Mouse (Mus musculus): ENCODE measurements around the gene Luc7l3.

Gene Luc7l3

DNA sequence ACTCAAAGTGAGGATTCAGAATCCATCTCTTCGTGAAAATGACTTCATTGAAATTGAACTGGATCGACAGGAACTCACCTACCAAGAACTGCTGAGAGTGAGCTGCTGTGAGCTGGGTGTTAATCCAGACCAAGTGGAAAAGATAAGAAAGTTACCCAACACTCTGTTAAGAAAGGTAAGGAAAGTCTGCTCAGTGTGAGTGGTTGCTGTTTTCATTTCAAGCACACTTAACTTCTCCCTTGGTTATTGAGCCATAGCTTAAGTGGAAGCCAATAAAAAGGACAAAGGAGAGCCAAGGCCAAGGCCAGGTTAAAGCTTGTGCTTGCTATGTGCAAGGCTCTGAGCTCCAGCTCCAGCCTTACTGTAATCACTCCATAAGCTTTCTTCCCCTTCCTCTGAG, 16.6 kb upstream of the Luc7l3 start:
- DNase-seq (ENCODE audit: low spot score), result no peak

DNA sequence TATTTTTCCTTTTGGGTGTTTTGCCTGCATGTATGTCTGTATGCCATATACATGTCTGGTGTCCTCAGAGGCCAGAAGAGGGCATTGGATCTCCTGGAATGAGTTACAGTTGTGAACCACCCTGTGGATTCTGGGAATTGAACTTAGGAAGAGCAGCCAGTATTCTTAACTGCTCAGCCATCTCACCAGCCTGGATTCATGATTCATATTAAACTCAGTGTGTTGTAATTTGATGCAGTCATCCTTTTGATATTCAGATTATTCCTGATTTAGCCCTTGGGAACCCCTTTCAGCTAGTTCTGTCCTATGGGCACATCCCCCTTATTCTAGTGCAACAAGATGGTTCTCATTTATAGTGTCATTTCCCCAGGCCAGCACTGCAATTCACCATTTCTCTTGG, 14.8 kb upstream of the Luc7l3 start:
- DNase-seq (ENCODE audit: low spot score), result no peak

DNA sequence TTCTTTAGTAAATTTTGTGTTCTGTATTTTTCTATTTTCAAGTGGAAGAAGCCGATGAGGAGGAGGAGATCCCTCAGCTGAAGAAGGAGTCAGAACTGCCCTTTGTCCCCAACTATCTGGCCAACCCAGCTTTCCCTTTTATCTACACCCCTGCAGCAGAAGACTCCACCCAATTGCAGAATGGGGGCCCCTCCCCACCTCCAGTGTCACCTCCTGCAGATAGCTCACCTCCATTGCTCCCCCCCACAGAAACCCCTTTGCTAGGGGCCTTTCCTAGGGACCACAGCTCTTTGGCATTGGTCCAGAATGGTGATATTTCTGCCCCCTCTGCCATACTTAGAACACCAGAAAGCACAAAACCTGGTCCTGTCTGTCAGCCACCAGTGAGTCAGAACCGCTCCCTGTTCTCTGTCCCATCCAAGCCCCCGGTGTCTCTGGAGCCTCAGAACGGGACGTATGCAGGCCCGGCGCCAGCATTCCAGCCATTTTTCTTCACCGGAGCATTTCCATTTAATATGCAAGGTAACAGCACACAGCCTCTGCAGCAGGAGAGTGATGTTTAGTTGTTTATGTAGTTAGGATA, 12.7 kb upstream of the Luc7l3 start:
- peak; percentile 56 for DNase-seq (ENCODE audit: low spot score)

DNA sequence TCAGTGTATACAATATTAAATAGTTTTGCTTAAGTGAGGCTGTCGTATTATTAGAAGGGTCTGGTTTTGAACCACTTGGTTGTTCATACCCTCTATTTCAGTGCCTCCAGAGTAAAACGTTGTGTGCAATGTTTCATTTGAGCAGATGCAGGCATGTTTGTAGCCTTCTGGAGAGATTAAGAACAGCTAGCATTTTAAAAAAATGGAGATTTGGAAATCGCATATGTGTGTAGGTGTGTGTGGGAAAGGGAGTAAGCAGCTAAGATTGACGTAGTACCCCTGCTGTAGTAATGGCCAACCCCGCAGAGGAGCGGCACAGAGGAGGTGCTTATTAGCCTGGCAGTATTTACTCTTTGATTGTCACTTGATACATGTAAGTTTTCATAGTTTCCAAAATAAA, 10.9 kb upstream of the Luc7l3 start:
- DNase-seq (ENCODE audit: low spot score), result no peak

- DNase-seq (ENCODE audit: low spot score), result no peak
Observed at GRCm38 (mm10) chr11:94330211-94330610, 8.4 kb upstream of the Luc7l3 start.

GRCm38 (mm10) chr11:94329270-94329891, 7.6 kb upstream of the Luc7l3 start:
- DNase-seq (ENCODE audit: low spot score), result no peak

DNA sequence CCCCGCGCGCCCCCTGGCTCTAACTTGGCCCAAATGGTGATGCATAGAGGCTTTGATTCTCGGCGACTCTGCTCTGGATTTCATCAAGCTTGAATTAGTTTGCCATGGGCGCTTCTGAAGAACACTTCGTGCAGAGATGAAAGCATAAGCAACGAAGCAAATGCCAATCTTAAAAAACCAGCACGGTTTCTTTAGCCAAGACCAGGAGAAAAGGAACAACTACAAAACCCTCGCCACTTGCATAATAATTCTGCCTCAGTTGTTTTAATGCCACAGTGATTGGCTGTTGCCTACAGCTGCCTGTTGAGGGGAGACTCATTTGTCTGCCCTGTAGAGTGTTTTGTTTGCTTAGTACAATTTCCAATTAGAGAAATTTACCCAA, 6.8 kb upstream of the Luc7l3 start:
- DNase-seq (ENCODE audit: low spot score), result no peak

DNA sequence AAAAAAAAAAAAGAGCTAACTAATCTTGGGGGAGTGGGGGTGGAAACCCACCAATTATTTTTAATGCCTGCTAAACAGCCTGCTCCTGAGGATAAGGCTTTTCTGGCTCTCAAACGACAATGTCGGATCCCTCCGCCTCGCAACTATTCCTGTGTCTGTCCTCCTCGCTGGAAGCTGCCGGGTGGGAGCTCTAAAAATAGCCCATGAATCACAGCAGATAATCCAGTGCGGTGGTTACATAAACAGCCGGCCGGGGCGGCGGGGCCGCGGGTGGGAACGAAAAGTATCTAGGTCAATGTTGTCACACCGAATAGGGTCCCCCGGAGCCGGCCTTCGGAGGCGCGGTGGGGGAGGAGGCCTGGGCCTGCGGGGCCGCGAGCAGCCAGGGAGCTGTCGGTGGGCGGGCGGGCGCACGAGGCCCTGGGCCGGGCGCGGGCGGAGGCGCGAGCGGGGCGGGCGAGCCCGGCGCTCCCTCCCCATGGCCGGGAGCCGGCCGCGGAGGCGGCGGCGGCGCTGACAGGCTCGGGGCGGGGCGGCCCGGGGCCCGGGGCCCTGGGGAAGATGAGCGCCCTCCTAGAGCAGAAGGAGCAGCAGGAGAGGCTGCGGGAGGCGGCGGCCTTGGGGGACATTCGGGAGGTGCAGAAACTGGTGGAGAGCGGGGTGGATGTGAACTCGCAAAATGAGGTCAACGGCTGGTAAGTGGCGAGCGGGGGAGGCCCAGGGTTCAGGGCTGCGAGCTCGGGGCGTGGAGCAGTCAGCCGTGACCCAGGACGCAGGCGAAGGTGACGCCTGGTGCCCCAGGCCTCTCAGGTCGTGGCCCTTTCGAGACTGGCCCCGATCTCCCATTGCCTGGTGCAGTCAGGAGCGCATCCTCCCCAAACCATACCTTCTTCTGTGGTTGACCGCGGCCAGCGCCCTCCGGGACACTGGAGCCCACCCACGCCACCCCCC, 6.2 kb upstream of the Luc7l3 start, which contains the start of gene Ankrd40:
Gene Ankrd40, plus strand, starts transcription at position 309 of the 951 bp plus-strand sequence.
- DNase-seq (ENCODE audit: low spot score), result peak; percentile 73

DNA sequence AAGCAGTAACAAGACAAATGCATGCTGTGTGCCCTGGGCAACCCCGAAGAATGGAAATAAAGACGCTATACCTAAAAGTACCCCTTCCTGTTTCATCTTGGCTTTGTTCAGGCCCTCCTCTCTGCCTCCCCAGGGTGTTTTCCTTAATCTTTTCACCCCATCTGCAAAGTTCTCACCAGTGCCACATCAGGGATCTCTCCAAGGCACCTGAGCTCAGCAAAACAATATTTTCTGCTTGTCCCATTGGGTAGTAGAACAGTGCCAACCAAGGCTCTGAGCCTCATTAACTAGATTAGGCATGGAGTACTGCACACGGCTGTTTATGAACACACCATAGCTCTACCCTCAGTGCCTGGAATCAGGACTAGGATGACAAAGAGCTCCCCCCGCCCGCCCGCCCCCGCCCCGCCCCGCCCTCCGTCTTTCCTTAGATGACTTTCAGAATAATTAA, 5.2 kb upstream of the Luc7l3 start:
- no peak for DNase-seq (ENCODE audit: low spot score)

DNA sequence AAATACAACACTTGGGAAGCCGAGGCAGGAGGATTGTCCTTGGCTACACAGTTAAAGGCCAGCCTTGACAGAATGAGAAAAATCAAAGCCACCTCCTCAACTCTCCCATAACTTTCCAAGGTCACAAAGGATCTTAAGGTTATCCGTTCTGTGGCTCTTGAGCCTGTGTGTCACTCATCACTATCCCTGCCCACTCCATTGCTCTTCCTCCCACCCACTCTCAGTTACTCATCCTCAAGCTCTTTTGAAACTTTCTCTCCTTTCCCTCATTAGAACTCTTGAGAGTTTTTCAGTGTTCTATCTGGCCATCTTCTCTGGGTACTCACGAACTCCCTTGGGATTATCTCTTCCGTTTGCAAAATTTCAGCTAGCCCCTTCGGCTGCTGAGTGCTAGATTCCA, 2.8 kb upstream of the Luc7l3 start:
- DNase-seq (ENCODE audit: low spot score), result no peak

DNA sequence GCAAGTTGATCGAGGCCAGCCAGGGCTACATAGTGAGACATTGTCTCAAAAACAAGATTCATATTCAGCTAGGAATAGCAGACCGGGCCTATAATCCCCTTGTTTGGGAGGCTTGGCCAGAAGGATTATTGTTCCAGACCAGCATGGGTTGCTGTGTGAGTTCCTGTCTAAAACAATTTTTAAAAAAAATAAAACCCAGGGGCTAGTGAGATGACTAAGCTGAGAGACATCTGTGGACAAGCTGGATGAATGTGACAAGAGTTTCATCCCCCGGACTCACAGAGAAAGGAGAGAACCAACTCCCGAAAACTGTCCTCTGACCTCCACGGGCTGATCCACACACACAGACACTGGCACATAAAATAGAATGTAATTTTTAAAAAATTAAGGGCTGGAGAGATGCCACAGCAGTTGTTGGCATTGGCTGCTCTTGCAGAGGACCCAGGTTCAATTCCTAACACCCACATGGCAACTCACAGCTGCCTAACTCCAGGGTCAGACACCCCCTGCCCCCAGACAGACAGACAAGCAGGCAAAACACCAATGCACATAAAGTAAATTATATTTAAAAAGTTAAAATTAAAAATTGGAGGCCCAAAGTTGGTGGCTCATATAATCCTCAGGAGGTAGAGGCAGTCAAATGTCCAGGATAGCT, 1.6 kb upstream of the Luc7l3 start:
- no peak for DNase-seq (ENCODE audit: low spot score)

DNA sequence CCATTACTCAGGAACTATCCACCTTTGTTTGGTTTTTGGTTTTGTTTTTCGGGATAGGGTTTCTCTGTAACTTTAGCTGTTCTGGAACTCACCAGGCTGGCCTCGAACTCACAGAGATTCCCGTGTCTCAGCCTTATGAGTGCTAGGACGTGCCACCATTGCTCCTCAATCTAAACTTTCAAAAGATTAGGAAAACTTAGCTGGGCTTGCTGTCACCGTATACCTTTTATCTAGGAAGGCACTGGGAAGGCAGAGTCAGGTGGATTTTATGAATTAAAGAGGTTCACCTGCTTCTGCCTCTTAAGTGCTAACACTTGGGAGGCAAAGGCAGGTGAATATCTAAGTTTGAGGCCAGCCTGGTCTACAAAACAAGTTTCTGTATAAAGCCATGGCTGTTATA, 848 bp upstream of the Luc7l3 start:
- no peak for DNase-seq (ENCODE audit: low spot score)

DNA sequence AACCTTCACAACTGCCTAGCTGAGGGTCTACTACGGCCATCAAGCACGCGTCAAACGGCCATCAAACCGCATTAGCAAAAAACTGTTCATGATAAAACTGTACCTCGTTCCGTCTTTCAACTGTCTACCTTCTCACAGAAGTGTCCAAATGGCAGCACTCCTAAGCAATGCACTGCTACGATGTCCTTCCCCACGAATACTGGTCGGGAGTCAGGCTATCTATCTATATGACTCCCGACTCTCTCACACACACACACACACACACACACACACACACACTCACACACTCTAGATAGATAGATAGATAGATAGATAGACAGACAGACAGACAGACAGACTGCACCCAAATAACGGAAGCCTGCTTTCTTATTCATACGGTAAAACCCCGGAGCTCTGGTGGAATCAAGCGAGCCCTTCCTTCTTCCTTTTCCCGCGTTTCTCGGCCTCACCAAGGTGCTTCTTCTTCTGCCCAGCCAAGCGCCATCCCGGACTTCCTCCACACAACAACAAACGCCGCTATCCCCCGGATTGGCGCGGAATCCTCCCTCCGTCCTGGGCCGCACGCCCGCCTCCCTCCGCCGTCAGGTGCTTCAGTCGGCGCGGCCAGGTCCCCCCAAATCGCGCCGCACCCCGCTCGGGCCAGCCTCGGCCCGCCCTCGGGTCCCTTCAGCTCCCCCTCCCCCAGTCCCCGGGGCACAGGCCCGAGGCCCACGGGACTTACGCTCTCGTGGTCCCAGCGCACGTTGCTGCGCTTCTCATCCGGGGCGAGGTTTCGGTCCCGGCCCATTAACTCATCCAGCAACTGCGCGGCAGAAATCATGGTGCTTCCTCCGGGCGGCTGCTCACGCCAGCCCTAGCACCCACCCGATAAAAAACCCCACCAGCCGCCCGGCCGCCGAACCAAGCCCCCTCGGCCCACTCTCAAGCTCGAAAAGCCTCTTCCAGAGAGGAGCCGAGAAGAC, 538 bp downstream of the Luc7l3 start:
- DNase-seq (ENCODE audit: low spot score), result peak; percentile 18

DNA sequence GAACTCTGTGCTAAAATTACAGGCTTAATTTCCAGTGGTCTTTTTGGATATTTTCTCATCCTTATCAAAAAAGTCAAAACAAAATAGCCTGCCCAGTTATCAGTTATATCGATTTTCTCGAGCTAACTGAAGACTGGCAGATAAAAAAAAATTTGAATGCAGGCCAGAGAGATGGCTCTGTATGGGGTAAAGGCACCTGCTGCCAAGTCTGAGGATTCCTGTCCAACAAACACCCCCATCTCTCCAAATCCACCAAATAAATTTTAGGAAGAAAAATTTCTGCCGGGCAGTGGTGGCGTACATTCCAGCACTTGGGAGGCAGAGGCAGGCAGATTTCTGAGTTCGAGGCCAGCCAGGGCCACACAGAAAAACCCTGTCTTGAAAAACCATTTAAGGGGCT, 3.7 kb downstream of the Luc7l3 start:
- no peak for DNase-seq (ENCODE audit: low spot score)

GRCm38 (mm10) chr11:94317515-94317914, 4.3 kb downstream of the Luc7l3 start:
- no peak for DNase-seq (ENCODE audit: low spot score)

DNA sequence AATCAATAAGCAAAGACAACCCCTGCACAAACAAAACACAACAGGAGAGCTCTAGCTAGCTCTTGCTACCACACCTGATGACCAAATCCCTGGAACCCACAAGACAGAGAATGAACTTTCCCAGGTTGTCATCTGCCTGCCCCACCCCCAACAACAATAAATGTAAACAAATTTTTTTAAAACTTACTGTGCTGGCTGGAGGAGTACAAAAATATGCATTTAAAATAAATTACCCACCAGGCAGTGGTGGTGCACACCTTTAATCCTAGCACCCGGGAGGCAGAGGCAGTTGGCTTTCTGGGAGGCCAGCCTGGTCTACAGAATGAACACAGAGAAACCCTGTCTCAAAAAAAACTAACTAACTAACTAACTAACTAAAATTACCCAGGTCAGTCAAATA, 4.8 kb downstream of the Luc7l3 start:
- no peak for DNase-seq (ENCODE audit: low spot score)

DNA sequence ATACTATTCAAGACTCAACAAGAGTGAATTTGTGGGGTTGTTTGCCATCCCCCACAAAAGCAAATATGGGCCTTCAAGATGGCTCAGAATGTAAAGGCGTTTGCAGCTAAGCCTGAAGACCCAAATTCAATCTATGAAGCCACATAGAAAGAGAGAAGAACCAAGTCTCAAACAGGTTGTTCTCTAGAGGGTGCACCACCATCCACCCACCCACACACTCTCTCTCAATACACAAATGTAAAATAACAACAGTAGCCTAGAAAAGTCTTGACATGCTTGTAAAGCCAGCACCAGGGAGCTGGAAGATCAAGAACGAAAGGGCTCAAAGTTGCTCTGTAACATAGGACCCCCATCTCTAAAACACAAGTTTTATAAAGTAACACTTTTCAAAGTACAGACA, 5.3 kb downstream of the Luc7l3 start:
- no peak for DNase-seq (ENCODE audit: low spot score)

GRCm38 (mm10) chr11:94315308-94315707, 6.5 kb downstream of the Luc7l3 start:
- DNase-seq (ENCODE audit: low spot score), result no peak

- no peak for DNase-seq (ENCODE audit: low spot score)
Observed at GRCm38 (mm10) chr11:94314098-94314652, 7.6 kb downstream of the Luc7l3 start.

- DNase-seq (ENCODE audit: low spot score), result no peak
Observed at GRCm38 (mm10) chr11:94312733-94313132, 9.1 kb downstream of the Luc7l3 start.

Data from spleen, adult 12 weeks (tissue).